Mouse (Mus musculus) embryonic facial prominence, embryonic 14.5 days (tissue): ENCODE measurements around the gene Rhob. TPM values are rescaled to one million over a fixed set of nuclear protein-coding genes. Genes with fewer than 3 reads are reported as not detected.

ENCODE experiments used
- ATAC-seq: fragments of 200-750 bp; cut with Nextera tagmentation; 2 replicates; pipeline ENCODE4 v1.8.0; 2017; ENCODE audit warnings: low read depth, moderate number of reproducible peaks, moderate TSS enrichment
- DNase-seq: peaks from one replicate; pipeline ENCODE4 v3.0.0-alpha.2; 2015; ENCODE audit warnings: low spot score
- H3K27ac ChIP-seq: fragments of 300-500 bp; sonication (generic); replicated peaks from 2 replicates; pipeline ENCODE4 v1.5.1; 2014; ENCODE audit warnings: low read depth, mild to moderate bottlenecking, low read length, moderate library complexity
- H3K27me3 ChIP-seq: fragments of 300-500 bp; sonication (generic); replicated peaks from 2 replicates; pipeline ENCODE4 v1.6.1; 2014; ENCODE audit warnings: low read length; ENCODE audit not compliant: control insufficient read depth, insufficient read depth
- H3K36me3 ChIP-seq: fragments of 300-500 bp; sonication (generic); 2 replicates; pipeline ENCODE4 v1.6.1; 2014; ENCODE audit warnings: low read length, mixed read lengths; ENCODE audit not compliant: control insufficient read depth, insufficient read depth
- H3K4me1 ChIP-seq: fragments of 300-500 bp; sonication (generic); 2 replicates; pipeline ENCODE4 v1.6.1; 2014; ENCODE audit warnings: antibody characterized with exemption, low read length; ENCODE audit not compliant: control insufficient read depth, insufficient read depth
- H3K4me2 ChIP-seq: fragments of 300-500 bp; sonication (generic); 2 replicates; pipeline ENCODE4 v1.6.1; 2014; ENCODE audit warnings: low read depth, mild to moderate bottlenecking, low read length, moderate library complexity, mixed read lengths
- H3K4me3 ChIP-seq: fragments of 300-500 bp; sonication (generic); 2 replicates; pipeline ENCODE4 v1.5.1; 2014; ENCODE audit warnings: low read depth, mild to moderate bottlenecking, low read length
- H3K9ac ChIP-seq: fragments of 300-500 bp; sonication (generic); 2 replicates; pipeline ENCODE4 v1.6.1; 2014; ENCODE audit warnings: low read depth, mild to moderate bottlenecking, low read length, moderate library complexity, mixed read lengths
- H3K9me3 ChIP-seq: fragments of 300-500 bp; sonication (generic); 2 replicates; pipeline ENCODE4 v1.6.1; 2016; ENCODE audit warnings: low read length; ENCODE audit not compliant: control insufficient read depth
- WGBS: fragments of 180-500 bp; shearing (Covaris S2); extraction: QIAGEN DNeasy Blood & Tissue Kit; methylation state at CpG from one replicate; pipeline ENCODE4 v1.1.7; 2014; 5-methylcytosine and 5-hydroxymethylcytosine counted together
- polyA plus RNA-seq: library from polyadenylated mRNA; unstranded; fragments of >200 nt; fragmentation: Nextera tagmentation; extraction: Ambion mirVana; gene quantifications from 2 replicates; pipeline ENCODE4 v1.2.1, GENCODE M21; 2014

Gene Rhob
- polyA plus RNA-seq, 1 experiment from 2014 or later = 76.8 TPM

GRCm38 (mm10) chr12:8451571-8452485 lies 48.0 kb downstream of the Rhob start:
- 33% methylated on average over 7 of the region's 7 CpGs for WGBS
- ATAC-seq = no peak; the same call in 1 of the 2 replicates

GRCm38 (mm10) chr12:8450639-8451038 lies 49.2 kb downstream of the Rhob start:
- Histone ChIP-seq H3K27ac (no peak overlapping the region), H3K9ac (no peak overlapping the region), H3K27me3 (no peaks in the 10 kb centered on the region), H3K4me1 (peaks cover 12% of the 10 kb centered on the region; the same call in 1 of the 2 replicates), H3K4me2 (no peak overlapping the region), H3K4me3 (no peak overlapping the region), H3K9me3 (no peaks in the 10 kb centered on the region), H3K36me3 (no peaks in the 10 kb centered on the region)
- WGBS = 56% methylated on average over 6 of the region's 6 CpGs
- ATAC-seq (peak; percentile 41; the same call in 1 of the 2 replicates), DNase-seq (peak; percentile 77)

More at GRCm38 (mm10) chr12:8451571-8452485, 48.0 kb downstream of the Rhob start:
- no peak overlapping the region for H3K4me3 ChIP-seq
- no peak overlapping the region for H3K4me2 ChIP-seq
- no peaks in the 10 kb centered on the region for H3K36me3 ChIP-seq
- no peaks in the 10 kb centered on the region for H3K9me3 ChIP-seq
- peaks cover 12% of the 10 kb centered on the region; the same call in 1 of the 2 replicates for H3K4me1 ChIP-seq
- DNase-seq = peak; percentile 54
- H3K9ac ChIP-seq = no peak overlapping the region
- H3K27ac ChIP-seq = no peak overlapping the region; the same call in 1 of the 2 replicates
- no peaks in the 10 kb centered on the region for H3K27me3 ChIP-seq

GRCm38 (mm10) chr12:8450028-8450427 lies 49.8 kb downstream of the Rhob start:
- H3K9me3 ChIP-seq = no peaks in the 10 kb centered on the region

More at GRCm38 (mm10) chr12:8450028-8450427, 49.8 kb downstream of the Rhob start:
- no peaks in the 10 kb centered on the region for H3K27me3 ChIP-seq
- no peak overlapping the region for H3K27ac ChIP-seq
- WGBS = 100% methylated on average over 1 of the region's 1 CpGs
- ATAC-seq = no peak
- peaks cover 12% of the 10 kb centered on the region; the same call in 1 of the 2 replicates for H3K4me1 ChIP-seq
- no peak overlapping the region for H3K4me3 ChIP-seq
- no peak overlapping the region for H3K9ac ChIP-seq
- no peaks in the 10 kb centered on the region for H3K36me3 ChIP-seq
- H3K4me2 ChIP-seq = no peak overlapping the region
- no peak for DNase-seq

Other genes with a start within 250 kb of the Rhob start
- gene Gdf7, start 198.1 kb downstream of the Rhob start, polyA plus RNA-seq = 0.24 and 0.54 TPM in 2 replicates
- 10.4 and 12.4 TPM in 2 replicates for gene Hs1bp3, start 186.6 kb downstream of the Rhob start, polyA plus RNA-seq
- not detected in 2 replicates for gene Slc7a15, start 99.1 kb upstream of the Rhob start, polyA plus RNA-seq
- 52.7 and 56.1 TPM in 2 replicates for gene Pum2, start 174.1 kb upstream of the Rhob start, polyA plus RNA-seq